Mouse (Mus musculus) ES-E14 (cell line): ENCODE results near the gene 1600015I10Rik. TPM values are rescaled to one million over a fixed set of nuclear protein-coding genes. Genes with fewer than 3 reads are reported as not detected.
"Not testable (repeated sequence)": the region's sequence is repeated elsewhere in the genome, so short reads cannot be mapped to it uniquely, and the experiment has no call there.

Source experiments
- DNase-seq: peaks from one replicate; pipeline ENCODE4 v3.0.0-alpha.2; 2013; ENCODE audit warnings: low read depth, low spot score
- H3K27ac ChIP-seq: 2 replicates; pipeline ENCODE4 v1.5.1; 2012; ENCODE audit warnings: low read depth, mild to moderate bottlenecking, low read length, moderate library complexity, mixed read lengths; ENCODE audit not compliant: poor library complexity, insufficient read depth, severe bottlenecking
- H3K36me3 ChIP-seq: 2 replicates; pipeline ENCODE4 v1.6.1; 2012; ENCODE audit warnings: mild to moderate bottlenecking, low read length, moderate library complexity, mixed read lengths; ENCODE audit not compliant: control insufficient read depth, poor library complexity, insufficient read depth, severe bottlenecking
- H3K4me1 ChIP-seq, 2 experiments: fragments of 150-350 bp in 1 of 2; sonication (generic) in 1 of 2; 2 replicates each; pipeline ENCODE4 v1.6.1; 2012; ENCODE audit warnings: low read length in 2 of 2, mild to moderate bottlenecking in 1 of 2, mixed read lengths in 1 of 2; ENCODE audit not compliant: control insufficient read depth in 2 of 2, insufficient read depth in 2 of 2, poor library complexity in 1 of 2
- H3K4me3 ChIP-seq, 2 experiments: fragments of 150-350 bp in 1 of 2; sonication (generic) in 1 of 2; 2 replicates each; pipeline ENCODE4 v1.5.1; 2012; ENCODE audit warnings: low read length in 2 of 2, low read depth in 1 of 2, mild to moderate bottlenecking in 1 of 2, mixed read lengths in 1 of 2; ENCODE audit not compliant: insufficient read depth in 1 of 2, poor library complexity in 1 of 2, severe bottlenecking in 1 of 2
- H3K9ac ChIP-seq: 2 replicates; pipeline ENCODE4 v1.6.1; 2012; ENCODE audit warnings: low read depth, mild to moderate bottlenecking, low read length, mixed read lengths; ENCODE audit not compliant: poor library complexity, insufficient read depth, severe bottlenecking
- H3K9me3 ChIP-seq: fragments of 150-350 bp; sonication (generic); 2 replicates; pipeline ENCODE4 v1.6.1; 2012; ENCODE audit warnings: low read depth, mild to moderate bottlenecking, low read length; ENCODE audit not compliant: control insufficient read depth, insufficient read depth
- CHD2 ChIP-seq: IDR thresholded peaks from 2 replicates; pipeline ENCODE4 v1.6.1; 2014; ENCODE audit warnings: mild to moderate bottlenecking, low read depth, low read length, inconsistent platforms
- HCFC1 ChIP-seq: IDR thresholded peaks from 2 replicates; pipeline ENCODE4 v1.6.1; 2012; ENCODE audit warnings: low read length, inconsistent platforms, borderline replicate concordance; ENCODE audit not compliant: insufficient read depth
- MAFK ChIP-seq: IDR thresholded peaks from 2 replicates; pipeline ENCODE4 v1.6.1; 2014; ENCODE audit warnings: mild to moderate bottlenecking, low read depth, low read length, inconsistent platforms; ENCODE audit not compliant: insufficient read depth
- ZC3H11A ChIP-seq: IDR thresholded peaks from 2 replicates; pipeline ENCODE4 v1.6.1; 2012; ENCODE audit warnings: low read depth, mild to moderate bottlenecking, inconsistent platforms, low read length, borderline replicate concordance
- ZNF384 ChIP-seq: IDR thresholded peaks from 2 replicates; pipeline ENCODE4 v1.6.1; 2012; ENCODE audit warnings: low read depth, low read length, inconsistent platforms
- in situ Hi-C, 2 experiments: fragments of 600-800 bp; cut with MboI; formaldehyde crosslinking; loops; one replicate each; pipeline ENCODE4 v1.15.1; 2025; ENCODE audit warnings: low sequenced_read_pairs in 2 of 2, inconsistent platforms in 1 of 2; ENCODE audit not compliant: unreplicated experiment in 2 of 2
- total RNA-seq: library from RNA; depleted of rRNA; stranded (reverse); fragments of 300-350 nt; gene quantifications from 2 replicates; pipeline ENCODE4 v1.2.3, GENCODE M21; 2012

1600015I10Rik gene
- total RNA-seq, 1 experiment, result not detected

DNA sequence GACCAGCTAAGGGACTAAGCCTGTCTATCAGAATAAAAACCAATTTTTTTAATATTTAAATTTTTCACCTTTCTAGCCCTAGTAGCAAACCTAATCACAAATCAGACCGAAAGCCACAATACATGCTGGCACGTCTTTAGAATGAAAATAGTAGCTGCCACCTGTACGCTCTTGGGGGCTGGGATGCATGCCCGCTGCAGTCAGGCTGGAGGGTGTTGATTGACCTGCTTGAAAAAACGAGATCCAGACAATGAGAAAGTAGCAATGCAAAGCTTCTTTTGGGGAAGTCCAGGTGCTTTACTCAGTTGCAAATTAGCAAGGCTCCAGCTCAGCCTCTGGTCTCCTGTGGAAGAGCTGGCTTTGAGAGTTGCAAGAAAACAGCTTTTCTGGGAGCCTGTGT lies 32.7 kb upstream of the 1600015I10Rik start:
- Histone ChIP-seq H3K9ac (no peak overlapping the region), H3K4me1 (no peaks in the 10 kb centered on the region), H3K36me3 (no peaks in the 10 kb centered on the region), H3K27ac (no peak overlapping the region), H3K4me3 (no peak overlapping the region), H3K9me3 (peaks cover 2% of the 10 kb centered on the region)
- TF ChIP-seq CHD2, result no peak
- TF ChIP-seq HCFC1, result no peak
- TF ChIP-seq MAFK, result no peak
- TF ChIP-seq ZC3H11A, result no peak
- TF ChIP-seq ZNF384, result no peak
- in situ Hi-C loops, result no loop called here
- DNase-seq, result no peak

DNA sequence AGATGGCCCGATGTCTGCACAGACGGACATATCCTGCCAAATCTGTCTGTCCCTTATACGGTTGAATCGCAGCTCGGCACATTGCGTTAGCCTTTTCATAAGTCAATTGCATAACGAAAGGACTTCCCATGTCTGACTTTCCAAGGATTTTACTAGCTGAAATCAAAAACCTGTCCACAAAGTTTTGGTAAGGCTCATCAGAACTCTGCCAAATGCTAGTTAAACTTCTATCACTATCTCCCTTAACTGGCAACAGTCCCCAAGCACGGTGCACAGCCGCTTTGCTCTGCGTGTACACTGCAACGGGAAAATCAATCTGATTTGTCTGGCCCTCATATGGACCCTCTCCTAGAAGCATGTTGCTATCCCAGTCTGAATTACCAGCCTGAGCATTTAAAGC lies 28.4 kb upstream of the 1600015I10Rik start:
- DNase-seq, H3K4me1 ChIP-seq, H3K4me3 ChIP-seq, in situ Hi-C loops, H3K9ac ChIP-seq, H3K27ac ChIP-seq, H3K9me3 ChIP-seq, H3K36me3 ChIP-seq: not testable (repeated sequence)

DNA sequence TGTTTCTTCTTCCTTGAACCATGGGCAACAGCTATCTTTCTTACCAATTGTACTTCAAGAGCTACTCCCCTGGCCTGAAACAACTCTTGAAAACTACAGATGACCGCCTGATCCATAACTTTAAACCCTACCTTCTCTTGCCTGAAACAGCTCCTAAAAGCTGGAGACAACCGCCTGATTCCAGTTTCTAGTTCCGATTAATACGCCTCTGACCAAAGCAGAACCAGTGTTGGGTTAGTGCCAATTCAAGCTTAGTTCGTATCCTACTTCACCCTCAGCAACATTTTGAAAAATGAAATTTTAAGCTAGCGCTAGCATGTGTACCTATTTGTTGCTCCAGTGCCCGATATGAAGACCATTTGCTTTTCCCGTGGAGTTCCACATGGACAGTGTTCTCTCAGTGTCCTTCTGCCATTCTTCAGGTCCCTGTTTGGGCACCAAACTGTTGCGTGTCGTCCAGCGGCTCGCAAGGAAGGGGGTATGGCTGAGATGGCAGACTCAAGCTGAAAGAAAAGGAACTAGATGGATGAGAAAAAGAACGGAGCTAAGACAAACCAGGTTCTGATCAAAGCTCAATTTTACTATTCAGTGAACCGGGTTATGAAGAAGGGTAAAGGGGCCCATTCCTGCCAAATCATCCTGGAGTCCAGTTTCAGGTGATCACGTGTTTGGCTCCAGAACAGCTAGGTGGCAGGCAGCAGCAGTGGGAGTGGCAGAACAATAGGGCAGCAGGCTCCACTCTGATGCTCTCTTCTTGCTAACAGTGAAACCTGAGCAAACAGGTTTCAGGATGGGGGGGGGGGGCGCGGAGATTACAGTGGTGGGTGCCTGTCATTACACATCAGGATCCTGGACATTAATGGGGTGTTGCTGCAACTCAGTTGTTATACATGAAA lies 26.9 kb upstream of the 1600015I10Rik start:
- H3K27ac ChIP-seq, result no peak overlapping the region
- TF ChIP-seq ZNF384 (no peak), CHD2 (no peak), MAFK (no peak), HCFC1 (no peak), ZC3H11A (no peak)
- H3K9ac ChIP-seq, result no peak overlapping the region
- H3K36me3 ChIP-seq, result no peaks in the 10 kb centered on the region
- H3K9me3 ChIP-seq, result no peaks in the 10 kb centered on the region; the same call in 1 of the 2 replicates
- no peak overlapping the region for H3K4me3 ChIP-seq
- in situ Hi-C loops, result no loop called here
- no peaks in the 10 kb centered on the region for H3K4me1 ChIP-seq
- DNase-seq, result no peak

DNA sequence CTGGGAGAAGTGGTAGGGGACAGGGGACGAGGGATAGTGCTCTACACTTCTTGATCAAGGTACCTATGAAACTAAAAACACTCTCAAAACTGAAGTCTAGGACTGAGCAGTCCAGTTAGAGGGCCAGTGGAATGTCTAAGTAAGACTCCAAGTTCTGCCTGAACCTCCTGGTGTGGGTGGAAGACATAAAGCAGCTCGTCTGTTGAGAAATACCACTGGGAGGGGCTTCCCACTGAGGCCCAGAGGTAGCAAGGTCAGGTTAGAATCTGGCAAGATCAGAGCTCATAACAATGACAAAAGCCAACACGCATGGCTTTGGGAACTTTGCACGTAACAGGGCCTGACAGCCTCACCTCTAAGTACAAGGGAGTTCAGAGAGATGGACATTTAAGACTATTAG lies 26.3 kb upstream of the 1600015I10Rik start:
- no peak overlapping the region for H3K9ac ChIP-seq
- no peak for DNase-seq
- H3K9me3 ChIP-seq, result no peaks in the 10 kb centered on the region; the same call in 1 of the 2 replicates
- H3K4me3 ChIP-seq, result no peak overlapping the region
- H3K36me3 ChIP-seq, result no peaks in the 10 kb centered on the region
- in situ Hi-C loops, result no loop called here
- H3K4me1 ChIP-seq, result no peaks in the 10 kb centered on the region
- TF ChIP-seq ZNF384 (no peak), HCFC1 (no peak), ZC3H11A (no peak), CHD2 (no peak), MAFK (no peak)
- H3K27ac ChIP-seq, result no peak overlapping the region

DNA sequence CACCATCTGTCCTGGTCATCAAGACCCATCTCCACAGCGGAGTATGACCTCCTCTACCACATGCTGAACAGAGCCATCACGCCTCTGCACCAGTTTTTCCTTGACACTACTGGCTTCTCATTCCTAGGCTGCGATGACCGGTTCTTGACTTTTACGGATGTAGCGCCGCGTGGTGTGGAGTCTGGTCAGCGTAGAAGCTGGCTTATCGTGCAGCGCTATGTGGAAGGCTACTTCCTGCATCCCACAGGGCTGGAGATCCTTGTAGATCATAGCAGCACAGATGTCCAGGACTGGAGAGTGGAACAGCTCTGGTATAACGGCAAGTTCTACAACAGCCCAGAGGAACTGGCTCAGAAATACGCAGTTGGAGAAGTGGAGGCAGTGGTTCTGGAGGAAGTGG lies 24.1 kb upstream of the 1600015I10Rik start:
- no peak for DNase-seq
- H3K4me1 ChIP-seq, result no peaks in the 10 kb centered on the region
- TF ChIP-seq HCFC1, result no peak
- TF ChIP-seq ZNF384, result no peak
- TF ChIP-seq ZC3H11A, result no peak
- no peak for TF ChIP-seq MAFK
- TF ChIP-seq CHD2, result no peak
- H3K9ac ChIP-seq, result no peak overlapping the region
- no peak overlapping the region for H3K4me3 ChIP-seq
- no peak overlapping the region for H3K27ac ChIP-seq
- H3K9me3 ChIP-seq, result no peaks in the 10 kb centered on the region; the same call in 1 of the 2 replicates
- in situ Hi-C loops, result no loop called here
- H3K36me3 ChIP-seq, result no peaks in the 10 kb centered on the region
